Mouse (Mus musculus) liver, embryonic 13.5 days (tissue): ENCODE data around the gene Myog. TPM values are rescaled to one million over a fixed set of nuclear protein-coding genes. Genes with fewer than 3 reads are reported as not detected.

Experiments
- ATAC-seq: fragments of 200-750 bp; cut with Nextera tagmentation; 2 replicates; pipeline ENCODE4 v1.8.0; 2017; ENCODE audit warnings: low read depth, mild to moderate bottlenecking, moderate number of reproducible peaks, moderate library complexity
- DNase-seq: peaks from one replicate; pipeline ENCODE4 v3.0.0; 2022
- H3K27ac ChIP-seq: fragments of 300-500 bp; sonication (generic); 2 replicates; pipeline ENCODE4 v1.5.1; 2015; ENCODE audit warnings: moderate library complexity, mild to moderate bottlenecking, inconsistent platforms
- H3K27me3 ChIP-seq: fragments of 300-500 bp; sonication (generic); 2 replicates; pipeline ENCODE4 v1.6.1; 2015; ENCODE audit warnings: mild to moderate bottlenecking, inconsistent platforms
- H3K36me3 ChIP-seq: fragments of 300-500 bp; sonication (generic); 2 replicates; pipeline ENCODE4 v1.6.1; 2015; ENCODE audit warnings: mild to moderate bottlenecking, inconsistent platforms
- H3K4me1 ChIP-seq: fragments of 300-500 bp; sonication (generic); replicated peaks from 2 replicates; pipeline ENCODE4 v1.6.1; 2015; ENCODE audit warnings: inconsistent platforms
- H3K4me2 ChIP-seq: fragments of 300-500 bp; sonication (generic); 2 replicates; pipeline ENCODE4 v1.6.1; 2015; ENCODE audit warnings: inconsistent platforms, mild to moderate bottlenecking, moderate library complexity
- H3K4me3 ChIP-seq: fragments of 300-500 bp; sonication (generic); replicated peaks from 2 replicates; pipeline ENCODE4 v1.5.1; 2015; ENCODE audit warnings: mild to moderate bottlenecking, inconsistent platforms
- H3K9ac ChIP-seq: fragments of 300-500 bp; sonication (generic); 2 replicates; pipeline ENCODE4 v1.6.1; 2015; ENCODE audit warnings: mild to moderate bottlenecking, inconsistent platforms
- H3K9me3 ChIP-seq: fragments of 300-500 bp; sonication (generic); replicated peaks from 2 replicates; pipeline ENCODE4 v1.6.1; 2016; ENCODE audit warnings: inconsistent platforms
- WGBS: fragments of 180-500 bp; shearing (Covaris S2); methylation state at CpG from one replicate; pipeline ENCODE4 v1.1.7; 2015; ENCODE audit not compliant: insufficient replicate concordance; 5-methylcytosine and 5-hydroxymethylcytosine counted together
- polyA plus RNA-seq: library from polyadenylated mRNA; unstranded; fragments of >200 nt; fragmentation: Nextera tagmentation; extraction: Ambion mirVana; gene quantifications from 2 replicates; pipeline ENCODE4 v1.2.1, GENCODE M21; 2015

The Myog gene
- polyA plus RNA-seq, 1 experiment from 2014 or later, result 4.1 TPM

GRCm38 (mm10) chr1:134270026-134270425, 19.8 kb upstream of the Myog start:
- Histone ChIP-seq H3K4me3 (no peak overlapping the region), H3K27ac (no peak overlapping the region), H3K4me1 (no peaks in the 10 kb centered on the region), H3K27me3 (no peaks in the 10 kb centered on the region), H3K9ac (no peak overlapping the region), H3K4me2 (no peak overlapping the region), H3K9me3 (no peaks in the 10 kb centered on the region), H3K36me3 (no peaks in the 10 kb centered on the region)
- WGBS, result 57% methylated on average over 7 of the region's 7 CpGs
- DNase-seq (no peak), ATAC-seq (no peak)

- ATAC-seq, result no peak
- H3K27me3 ChIP-seq, result no peaks in the 10 kb centered on the region
- no peaks in the 10 kb centered on the region for H3K36me3 ChIP-seq
- DNase-seq, result no peak
- 64% methylated on average over 5 of the region's 5 CpGs for WGBS
- no peak overlapping the region for H3K27ac ChIP-seq
- no peaks in the 10 kb centered on the region for H3K9me3 ChIP-seq
- no peak overlapping the region for H3K4me2 ChIP-seq
- H3K4me1 ChIP-seq, result no peaks in the 10 kb centered on the region
- no peak overlapping the region for H3K9ac ChIP-seq
- no peak overlapping the region for H3K4me3 ChIP-seq
Observed at GRCm38 (mm10) chr1:134272754-134273250, 17.0 kb upstream of the Myog start.

GRCm38 (mm10) chr1:134273493-134274395, 16.0 kb upstream of the Myog start:
- no peak overlapping the region for H3K4me3 ChIP-seq
- no peak overlapping the region for H3K9ac ChIP-seq
- H3K36me3 ChIP-seq, result no peaks in the 10 kb centered on the region
- H3K4me2 ChIP-seq, result no peak overlapping the region
- H3K27ac ChIP-seq, result no peak overlapping the region
- DNase-seq, result no peak
- H3K4me1 ChIP-seq, result no peaks in the 10 kb centered on the region
- H3K9me3 ChIP-seq, result no peaks in the 10 kb centered on the region
- ATAC-seq, result no peak
- H3K27me3 ChIP-seq, result no peaks in the 10 kb centered on the region
- WGBS, result 48% methylated on average over 9 of the region's 9 CpGs

- Histone ChIP-seq H3K9ac (no peak overlapping the region), H3K9me3 (no peaks in the 10 kb centered on the region), H3K36me3 (no peaks in the 10 kb centered on the region), H3K27ac (no peak overlapping the region), H3K27me3 (no peaks in the 10 kb centered on the region), H3K4me2 (no peak overlapping the region), H3K4me3 (no peak overlapping the region), H3K4me1 (no peaks in the 10 kb centered on the region)
- no peak for DNase-seq
- no peak for ATAC-seq
- WGBS, result 59% methylated on average over 7 of the region's 7 CpGs
Observed at GRCm38 (mm10) chr1:134274483-134274920, 15.3 kb upstream of the Myog start.

- Histone ChIP-seq H3K4me3 (no peak overlapping the region), H3K9me3 (no peaks in the 10 kb centered on the region), H3K4me2 (no peak overlapping the region), H3K4me1 (no peaks in the 10 kb centered on the region), H3K36me3 (no peaks in the 10 kb centered on the region), H3K9ac (no peak overlapping the region), H3K27ac (no peak overlapping the region), H3K27me3 (no peaks in the 10 kb centered on the region)
- 59% methylated on average over 13 of the region's 13 CpGs for whole genome bisulfite sequencing
- DNase-seq (no peak), ATAC-seq (no peak)
Observed at GRCm38 (mm10) chr1:134275616-134276464, 13.9 kb upstream of the Myog start.

- Histone ChIP-seq H3K27ac (no peak overlapping the region), H3K9ac (no peak overlapping the region), H3K9me3 (no peaks in the 10 kb centered on the region), H3K4me2 (no peak overlapping the region), H3K27me3 (no peaks in the 10 kb centered on the region), H3K36me3 (no peaks in the 10 kb centered on the region), H3K4me1 (no peaks in the 10 kb centered on the region), H3K4me3 (no peak overlapping the region)
- WGBS, result 72% methylated on average over 7 of the region's 7 CpGs
- ATAC-seq, result no peak
- DNase-seq, result no peak
Observed at GRCm38 (mm10) chr1:134276823-134277222, 13.0 kb upstream of the Myog start.

- H3K9me3 ChIP-seq, result no peaks in the 10 kb centered on the region
- H3K36me3 ChIP-seq, result no peaks in the 10 kb centered on the region
- H3K27ac ChIP-seq, result no peak overlapping the region
- no peaks in the 10 kb centered on the region for H3K27me3 ChIP-seq
- WGBS, result 64% methylated on average over 5 of the region's 5 CpGs
- no peak overlapping the region for H3K4me3 ChIP-seq
- no peak overlapping the region for H3K4me2 ChIP-seq
- no peak overlapping the region for H3K9ac ChIP-seq
- H3K4me1 ChIP-seq, result no peaks in the 10 kb centered on the region
- no peak for ATAC-seq
- DNase-seq, result no peak
Observed at GRCm38 (mm10) chr1:134280174-134280573, 9.6 kb upstream of the Myog start.

- no peaks in the 10 kb centered on the region for H3K36me3 ChIP-seq
- no peaks in the 10 kb centered on the region for H3K27me3 ChIP-seq
- no peak overlapping the region for H3K9ac ChIP-seq
- no peak for DNase-seq
- no peak overlapping the region for H3K4me2 ChIP-seq
- no peak overlapping the region for H3K4me3 ChIP-seq
- H3K27ac ChIP-seq, result no peak overlapping the region
- 57% methylated on average over 4 of the region's 4 CpGs for WGBS
- no peak for ATAC-seq
- no peaks in the 10 kb centered on the region for H3K4me1 ChIP-seq
- H3K9me3 ChIP-seq, result no peaks in the 10 kb centered on the region
Observed at GRCm38 (mm10) chr1:134281563-134281962, 8.2 kb upstream of the Myog start.

GRCm38 (mm10) chr1:134282342-134282741, 7.4 kb upstream of the Myog start:
- Histone ChIP-seq H3K27ac (no peak overlapping the region), H3K4me3 (no peak overlapping the region), H3K4me1 (no peaks in the 10 kb centered on the region), H3K27me3 (no peaks in the 10 kb centered on the region), H3K36me3 (no peaks in the 10 kb centered on the region), H3K9me3 (no peaks in the 10 kb centered on the region), H3K4me2 (no peak overlapping the region), H3K9ac (no peak overlapping the region)
- DNase-seq (no peak), ATAC-seq (no peak)
- 23% methylated on average over 3 of the region's 3 CpGs for WGBS

- Histone ChIP-seq H3K4me3 (no peak overlapping the region), H3K4me2 (no peak overlapping the region), H3K9me3 (no peaks in the 10 kb centered on the region), H3K36me3 (no peaks in the 10 kb centered on the region), H3K9ac (no peak overlapping the region), H3K27me3 (no peaks in the 10 kb centered on the region), H3K4me1 (no peaks in the 10 kb centered on the region), H3K27ac (no peak overlapping the region)
- ATAC-seq (no peak), DNase-seq (no peak)
- WGBS, result 31% methylated on average over 1 of the region's 1 CpGs
Observed at GRCm38 (mm10) chr1:134283108-134283507, 6.7 kb upstream of the Myog start.

- Histone ChIP-seq H3K4me1 (no peaks in the 10 kb centered on the region), H3K9ac (no peak overlapping the region), H3K36me3 (no peaks in the 10 kb centered on the region), H3K9me3 (no peaks in the 10 kb centered on the region), H3K27me3 (no peaks in the 10 kb centered on the region), H3K4me2 (no peak overlapping the region), H3K4me3 (no peak overlapping the region), H3K27ac (no peak overlapping the region)
- 64% methylated on average over 10 of the region's 10 CpGs for WGBS
- ATAC-seq (no peak), DNase-seq (no peak)
Observed at GRCm38 (mm10) chr1:134285458-134286120, 4.2 kb upstream of the Myog start.
